Mouse (Mus musculus): ENCODE measurements at regions not wholly inside any gene's neighbourhood (a gene's known extent, or its start where the extent isn't known, plus 50 kb on each side); places are given as distances from the start of the nearest gene placed in this dataset.

DNA sequence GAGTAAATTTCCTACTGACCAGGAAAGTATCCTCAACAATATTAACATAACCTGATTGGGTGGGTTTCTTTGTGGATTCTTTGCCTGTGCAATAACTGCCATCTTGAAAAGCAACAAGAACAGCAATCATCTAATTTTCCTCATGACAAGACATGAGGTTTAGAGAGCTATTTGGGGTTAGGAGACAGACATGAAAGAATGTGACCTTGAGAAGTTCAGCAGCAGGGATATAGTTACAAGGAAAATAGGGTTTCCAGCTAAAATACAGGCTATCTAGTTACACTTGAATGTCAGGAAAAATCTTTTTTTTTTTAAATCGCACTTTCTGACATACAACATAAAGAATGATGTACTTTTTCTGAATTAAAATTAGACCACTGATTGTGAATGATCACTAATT is 83.7 kb upstream of the Lama2 start:
- no peak for DNase-seq

DNA sequence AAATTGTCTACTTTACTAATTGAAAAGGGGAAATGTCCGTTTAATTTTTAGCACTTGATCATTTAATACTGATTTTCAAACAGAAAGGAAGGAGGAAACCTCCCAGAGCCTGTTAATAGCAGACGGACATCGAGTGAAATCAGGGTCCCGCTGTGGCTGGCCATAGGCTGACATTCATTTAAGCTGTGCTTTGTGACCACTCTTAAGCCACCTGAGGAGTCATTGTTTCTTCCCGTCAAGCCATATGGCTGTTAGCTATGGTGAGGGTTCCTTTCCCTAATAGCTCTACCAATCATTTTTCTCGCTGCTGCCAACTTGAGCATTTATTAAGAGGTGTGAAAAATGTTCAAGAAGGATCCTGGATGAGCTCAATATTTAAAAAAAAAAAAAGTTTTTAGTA is 78.7 kb upstream of the Lama2 start:
- DNase-seq, result no peak

DNA sequence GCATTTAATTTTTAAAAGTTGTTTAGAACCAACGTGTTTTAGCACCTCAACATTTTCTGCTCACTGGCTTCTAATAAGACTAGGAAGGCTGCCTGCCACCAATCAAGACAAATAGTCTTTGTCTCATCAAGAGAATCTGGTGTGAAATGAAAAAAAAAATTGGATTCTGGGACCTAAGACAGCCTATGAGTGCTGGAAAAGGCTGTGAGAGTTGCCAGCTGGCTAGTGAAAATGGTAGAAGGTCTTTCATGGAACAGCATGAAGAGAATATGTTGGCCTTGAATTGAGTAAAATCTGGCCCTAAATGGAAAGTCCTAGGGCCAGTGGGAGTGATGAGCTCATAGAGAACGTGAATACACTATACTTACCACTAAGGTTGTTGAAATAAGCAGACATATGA is 61.8 kb upstream of the Lama2 start:
- DNase-seq, result no peak

DNA sequence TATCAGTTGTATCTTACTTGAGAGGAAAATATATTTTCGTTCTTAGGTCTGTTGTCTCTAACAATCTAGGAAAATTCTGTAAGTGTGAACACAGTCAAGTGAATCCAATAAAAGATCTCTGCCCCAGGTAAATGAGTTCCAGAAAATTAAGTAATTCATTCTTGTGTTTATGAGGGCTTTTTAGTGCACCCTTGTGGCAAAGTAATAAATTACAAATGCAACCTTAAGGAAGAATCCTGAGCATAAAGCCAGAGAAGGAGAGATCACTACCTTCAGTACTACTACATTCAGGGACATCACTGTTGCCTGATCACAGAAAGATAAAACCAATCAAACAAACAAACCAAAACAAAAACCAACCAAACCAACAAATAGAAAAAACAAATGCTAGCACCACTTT is 56.0 kb upstream of the Lama2 start:
- DNase-seq, result peak; percentile 6

DNA sequence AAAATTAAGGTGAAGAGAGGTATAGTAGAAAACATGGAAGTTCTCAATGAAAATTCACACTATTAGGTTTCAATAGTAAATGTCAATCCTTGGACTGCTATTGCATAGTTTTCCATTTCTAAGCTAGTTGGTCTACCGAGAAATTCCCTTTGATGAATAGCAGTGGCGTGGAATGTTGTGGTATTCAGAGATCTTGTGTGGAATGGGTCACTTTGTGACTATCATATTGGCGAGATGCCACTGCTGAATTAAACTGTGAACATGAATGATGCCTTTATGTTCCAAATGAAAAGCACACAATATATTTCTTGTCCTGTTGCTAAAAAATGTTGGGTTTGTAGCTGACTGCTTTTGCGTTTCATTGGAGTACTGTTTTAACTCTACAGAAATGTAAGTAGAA is 54.8 kb upstream of the Lama2 start:
- no peak for DNase-seq

Measured in lung, postnatal 36 days (tissue).